Mouse (Mus musculus): ENCODE measurements at regions not wholly inside any gene's neighbourhood (a gene's known extent, or its start where the extent isn't known, plus 50 kb on each side); places are given as distances from the start of the nearest gene placed in this dataset.

GRCm38 (mm10) chr9:122625081-122625480 lies 122.1 kb upstream of the Topaz1 start:
- Histone ChIP-seq H3K27me3 (ENCODE audit: control insufficient read depth, insufficient read depth, low read length) (peaks cover 2% of the 10 kb centered on the region; the same call in 1 of the 2 replicates), H3K9me3 (ENCODE audit: control insufficient read depth, low read length) (no peaks in the 10 kb centered on the region), H3K4me1 (replicated peaks; ENCODE audit: control insufficient read depth, insufficient read depth, low read length) (no peaks in the 10 kb centered on the region), H3K4me3 (ENCODE audit: low read depth, low read length) (no peak overlapping the region), H3K9ac (ENCODE audit: low read length) (no peak overlapping the region), H3K4me2 (ENCODE audit: low read depth, low read length, severe bottlenecking) (no peak overlapping the region), H3K27ac (ENCODE audit: low read depth, low read length) (no peak overlapping the region), H3K36me3 (ENCODE audit: control insufficient read depth, insufficient read depth, low read length) (no peaks in the 10 kb centered on the region)
- DNase-seq (ENCODE audit: low spot score) (no peak), ATAC-seq (replicated peaks; ENCODE audit: low FRiP score) (no peak)
- WGBS = 100% methylated on average over 1 of the region's 1 CpGs

GRCm38 (mm10) chr9:122626346-122626745 lies 120.8 kb upstream of the Topaz1 start:
- Histone ChIP-seq H3K9me3 (ENCODE audit: control insufficient read depth, low read length) (no peaks in the 10 kb centered on the region), H3K27ac (ENCODE audit: low read depth, low read length) (no peak overlapping the region), H3K4me3 (ENCODE audit: low read depth, low read length) (no peak overlapping the region), H3K9ac (ENCODE audit: low read length) (no peak overlapping the region), H3K4me1 (replicated peaks; ENCODE audit: control insufficient read depth, insufficient read depth, low read length) (no peaks in the 10 kb centered on the region), H3K27me3 (ENCODE audit: control insufficient read depth, insufficient read depth, low read length) (peaks cover 2% of the 10 kb centered on the region; the same call in 1 of the 2 replicates), H3K4me2 (ENCODE audit: low read depth, low read length, severe bottlenecking) (no peak overlapping the region), H3K36me3 (ENCODE audit: control insufficient read depth, insufficient read depth, low read length) (no peaks in the 10 kb centered on the region)
- WGBS = 93% methylated on average over 6 of the region's 6 CpGs
- ATAC-seq (replicated peaks; ENCODE audit: low FRiP score) (no peak), DNase-seq (ENCODE audit: low spot score) (no peak)

GRCm38 (mm10) chr9:122629171-122629904 lies 117.8 kb upstream of the Topaz1 start:
- 28% methylated on average over 18 of the region's 18 CpGs for whole genome bisulfite sequencing
- no peak for DNase-seq (ENCODE audit: low spot score)
- no peak for ATAC-seq (replicated peaks; ENCODE audit: low FRiP score)
- H3K4me3 ChIP-seq (ENCODE audit: low read depth, low read length) = no peak overlapping the region
- no peak overlapping the region for H3K27ac ChIP-seq (ENCODE audit: low read depth, low read length)
- no peaks in the 10 kb centered on the region for H3K36me3 ChIP-seq (ENCODE audit: control insufficient read depth, insufficient read depth, low read length)
- no peaks in the 10 kb centered on the region for H3K9me3 ChIP-seq (ENCODE audit: control insufficient read depth, low read length)
- H3K4me2 ChIP-seq (ENCODE audit: low read depth, low read length, severe bottlenecking) = no peak overlapping the region
- peaks cover 7% of the 10 kb centered on the region; the same call in 1 of the 2 replicates for H3K27me3 ChIP-seq (ENCODE audit: control insufficient read depth, insufficient read depth, low read length)
- H3K9ac ChIP-seq (ENCODE audit: low read length) = no peak overlapping the region
- H3K4me1 ChIP-seq (replicated peaks; ENCODE audit: control insufficient read depth, insufficient read depth, low read length) = no peaks in the 10 kb centered on the region

- H3K4me1 ChIP-seq (replicated peaks; ENCODE audit: control insufficient read depth, insufficient read depth, low read length) = peaks cover 4% of the 10 kb centered on the region; the same call in 1 of the 2 replicates
- ATAC-seq (replicated peaks; ENCODE audit: low FRiP score) (no peak), DNase-seq (ENCODE audit: low spot score) (no peak)
- no peaks in the 10 kb centered on the region for H3K9me3 ChIP-seq (ENCODE audit: control insufficient read depth, low read length)
- H3K27me3 ChIP-seq (ENCODE audit: control insufficient read depth, insufficient read depth, low read length) = peaks cover 8% of the 10 kb centered on the region; the same call in 1 of the 2 replicates
- no peak overlapping the region for H3K27ac ChIP-seq (ENCODE audit: low read depth, low read length)
- no peak overlapping the region for H3K9ac ChIP-seq (ENCODE audit: low read length)
- H3K4me2 ChIP-seq (ENCODE audit: low read depth, low read length, severe bottlenecking) = no peak overlapping the region
- no peak overlapping the region for H3K4me3 ChIP-seq (ENCODE audit: low read depth, low read length)
- H3K36me3 ChIP-seq (ENCODE audit: control insufficient read depth, insufficient read depth, low read length) = no peaks in the 10 kb centered on the region
- 79% methylated on average over 9 of the region's 9 CpGs for WGBS
These were observed 115.4 kb upstream of the Topaz1 start for GRCm38 (mm10) chr9:122631793-122632192.

GRCm38 (mm10) chr9:122633484-122633883 lies 113.7 kb upstream of the Topaz1 start:
- WGBS = 89% methylated on average over 1 of the region's 1 CpGs
- peaks cover 7% of the 10 kb centered on the region; the same call in 1 of the 2 replicates for H3K27me3 ChIP-seq (ENCODE audit: control insufficient read depth, insufficient read depth, low read length)
- H3K9me3 ChIP-seq (ENCODE audit: control insufficient read depth, low read length) = no peaks in the 10 kb centered on the region
- H3K4me1 ChIP-seq (replicated peaks; ENCODE audit: control insufficient read depth, insufficient read depth, low read length) = peaks cover 4% of the 10 kb centered on the region; the same call in 1 of the 2 replicates
- H3K4me2 ChIP-seq (ENCODE audit: low read depth, low read length, severe bottlenecking) = no peak overlapping the region
- H3K9ac ChIP-seq (ENCODE audit: low read length) = no peak overlapping the region
- DNase-seq (ENCODE audit: low spot score) = no peak
- no peaks in the 10 kb centered on the region for H3K36me3 ChIP-seq (ENCODE audit: control insufficient read depth, insufficient read depth, low read length)
- H3K27ac ChIP-seq (ENCODE audit: low read depth, low read length) = no peak overlapping the region
- ATAC-seq (replicated peaks; ENCODE audit: low FRiP score) = no peak
- H3K4me3 ChIP-seq (ENCODE audit: low read depth, low read length) = no peak overlapping the region

GRCm38 (mm10) chr9:122635138-122635964 lies 111.8 kb upstream of the Topaz1 start:
- H3K9ac ChIP-seq (ENCODE audit: low read length) = no peak overlapping the region
- no peak overlapping the region for H3K27ac ChIP-seq (ENCODE audit: low read depth, low read length)
- H3K36me3 ChIP-seq (ENCODE audit: control insufficient read depth, insufficient read depth, low read length) = no peaks in the 10 kb centered on the region
- H3K4me2 ChIP-seq (ENCODE audit: low read depth, low read length, severe bottlenecking) = no peak overlapping the region
- H3K27me3 ChIP-seq (ENCODE audit: control insufficient read depth, insufficient read depth, low read length) = peaks cover 7% of the 10 kb centered on the region; the same call in 1 of the 2 replicates
- no peak overlapping the region for H3K4me3 ChIP-seq (ENCODE audit: low read depth, low read length)
- no peaks in the 10 kb centered on the region for H3K9me3 ChIP-seq (ENCODE audit: control insufficient read depth, low read length)
- WGBS = 35% methylated on average over 10 of the region's 10 CpGs
- H3K4me1 ChIP-seq (replicated peaks; ENCODE audit: control insufficient read depth, insufficient read depth, low read length) = peaks cover 4% of the 10 kb centered on the region; the same call in 1 of the 2 replicates
- ATAC-seq (replicated peaks; ENCODE audit: low FRiP score) = peak; percentile 53; the same call in 1 of the 2 replicates
- DNase-seq (ENCODE audit: low spot score) = peak; percentile 54

- 71% methylated on average over 3 of the region's 3 CpGs for WGBS
- H3K27me3 ChIP-seq (ENCODE audit: control insufficient read depth, insufficient read depth, low read length) = peaks cover 7% of the 10 kb centered on the region; the same call in 1 of the 2 replicates
These were observed 109.6 kb upstream of the Topaz1 start for GRCm38 (mm10) chr9:122637591-122637990.

GRCm38 (mm10) chr9:122639239-122639638 lies 107.9 kb upstream of the Topaz1 start:
- no peak for DNase-seq (ENCODE audit: low spot score)
- Histone ChIP-seq H3K4me1 (replicated peaks; ENCODE audit: control insufficient read depth, insufficient read depth, low read length) (peaks cover 4% of the 10 kb centered on the region; the same call in 1 of the 2 replicates), H3K27me3 (ENCODE audit: control insufficient read depth, insufficient read depth, low read length) (peaks cover 2% of the 10 kb centered on the region; the same call in 1 of the 2 replicates), H3K9me3 (ENCODE audit: control insufficient read depth, low read length) (no peaks in the 10 kb centered on the region), H3K4me2 (ENCODE audit: low read depth, low read length, severe bottlenecking) (no peak overlapping the region), H3K36me3 (ENCODE audit: control insufficient read depth, insufficient read depth, low read length) (no peaks in the 10 kb centered on the region), H3K9ac (ENCODE audit: low read length) (no peak overlapping the region), H3K4me3 (ENCODE audit: low read depth, low read length) (no peak overlapping the region), H3K27ac (ENCODE audit: low read depth, low read length) (no peak overlapping the region)
- no peak for ATAC-seq (replicated peaks; ENCODE audit: low FRiP score)
- WGBS = 90% methylated on average over 4 of the region's 4 CpGs

More at GRCm38 (mm10) chr9:122637591-122637990, 109.6 kb upstream of the Topaz1 start:
- Histone ChIP-seq H3K4me2 (ENCODE audit: low read depth, low read length, severe bottlenecking) (no peak overlapping the region), H3K9ac (ENCODE audit: low read length) (no peak overlapping the region), H3K4me1 (replicated peaks; ENCODE audit: control insufficient read depth, insufficient read depth, low read length) (peaks cover 4% of the 10 kb centered on the region; the same call in 1 of the 2 replicates), H3K36me3 (ENCODE audit: control insufficient read depth, insufficient read depth, low read length) (no peaks in the 10 kb centered on the region), H3K27ac (ENCODE audit: low read depth, low read length) (no peak overlapping the region), H3K9me3 (ENCODE audit: control insufficient read depth, low read length) (no peaks in the 10 kb centered on the region), H3K4me3 (ENCODE audit: low read depth, low read length) (no peak overlapping the region)
- no peak for DNase-seq (ENCODE audit: low spot score)
- ATAC-seq (replicated peaks; ENCODE audit: low FRiP score) = no peak

All from forebrain, embryonic 11.5 days (tissue).